Mouse (Mus musculus) limb, embryonic 14.5 days (tissue): ENCODE measurements at regions not wholly inside any gene's neighbourhood (a gene's known extent, or its start where the extent isn't known, plus 50 kb on each side); places are given as distances from the start of the nearest gene placed in this dataset.
A peak's percentile ranks its signal among the peaks of the same experiment; 100 is the strongest.

Source experiments
- ATAC-seq: fragments of 200-750 bp; cut with Nextera tagmentation; 2 replicates; pipeline ENCODE4 v1.8.0; 2017; ENCODE audit warnings: low read depth, moderate number of reproducible peaks, moderate TSS enrichment; ENCODE audit not compliant: low FRiP score
- DNase-seq: peaks from one replicate; pipeline ENCODE4 v3.0.0-alpha.2; 2015; ENCODE audit warnings: low spot score
- H3K27ac ChIP-seq: fragments of 300-500 bp; sonication (generic); replicated peaks from 2 replicates; pipeline ENCODE4 v1.5.1; 2014; ENCODE audit warnings: low read depth, mild to moderate bottlenecking, low read length, moderate library complexity, mixed read lengths
- H3K27me3 ChIP-seq: fragments of 300-500 bp; sonication (generic); 2 replicates; pipeline ENCODE4 v1.6.1; 2014; ENCODE audit warnings: low read length, mixed read lengths; ENCODE audit not compliant: control insufficient read depth, insufficient read depth
- H3K36me3 ChIP-seq: fragments of 300-500 bp; sonication (generic); 2 replicates; pipeline ENCODE4 v1.6.1; 2014; ENCODE audit warnings: mild to moderate bottlenecking, low read length, moderate library complexity, mixed read lengths; ENCODE audit not compliant: control insufficient read depth, insufficient read depth
- H3K4me1 ChIP-seq: fragments of 300-500 bp; sonication (generic); 2 replicates; pipeline ENCODE4 v1.6.1; 2014; ENCODE audit warnings: antibody characterized with exemption, low read length, mixed read lengths; ENCODE audit not compliant: control insufficient read depth, insufficient read depth
- H3K4me2 ChIP-seq: fragments of 300-500 bp; sonication (generic); replicated peaks from 2 replicates; pipeline ENCODE4 v1.6.1; 2014; ENCODE audit warnings: low read depth, mild to moderate bottlenecking, low read length, moderate library complexity; ENCODE audit not compliant: severe bottlenecking
- H3K4me3 ChIP-seq: fragments of 300-500 bp; sonication (generic); replicated peaks from 2 replicates; pipeline ENCODE4 v1.5.1; 2014; ENCODE audit warnings: low read length
- H3K9ac ChIP-seq: fragments of 300-500 bp; sonication (generic); 2 replicates; pipeline ENCODE4 v1.6.1; 2014; ENCODE audit warnings: mild to moderate bottlenecking, low read depth, low read length, moderate library complexity; ENCODE audit not compliant: severe bottlenecking
- H3K9me3 ChIP-seq: fragments of 300-500 bp; sonication (generic); 2 replicates; pipeline ENCODE4 v1.6.1; 2016; ENCODE audit warnings: low read length; ENCODE audit not compliant: control insufficient read depth
- POLR2A ChIP-seq: fragments of 200-500 bp; IDR thresholded peaks from 2 replicates; pipeline ENCODE4 v1.8.0; 2012; ENCODE audit warnings: inconsistent platforms, mild to moderate bottlenecking, moderate library complexity, borderline replicate concordance; ENCODE audit not compliant: insufficient read depth, insufficient read length; ENCODE audit errors: extremely low read depth
- WGBS: fragments of 180-500 bp; shearing (Covaris S2); extraction: QIAGEN DNeasy Blood & Tissue Kit; methylation state at CpG from one replicate; pipeline ENCODE4 v1.1.7; 2014; 5-methylcytosine and 5-hydroxymethylcytosine counted together

GRCm38 (mm10) chr2:21976831-21977230, 250.5 kb upstream of the Myo3a start:
- Histone ChIP-seq H3K27me3 (no peaks in the 10 kb centered on the region), H3K27ac (no peak overlapping the region), H3K9ac (no peak overlapping the region), H3K9me3 (no peaks in the 10 kb centered on the region), H3K4me1 (no peaks in the 10 kb centered on the region), H3K4me3 (no peak overlapping the region), H3K4me2 (no peak overlapping the region), H3K36me3 (no peaks in the 10 kb centered on the region)
- DNase-seq = no peak
- WGBS = 77% methylated on average over 2 of the region's 2 CpGs
- ATAC-seq = no peak
- no peak for TF ChIP-seq POLR2A

- no peak overlapping the region for H3K9ac ChIP-seq
- no peaks in the 10 kb centered on the region for H3K27me3 ChIP-seq
- H3K36me3 ChIP-seq = no peaks in the 10 kb centered on the region
- no peak overlapping the region for H3K4me2 ChIP-seq
- DNase-seq (no peak), ATAC-seq (0 out of 2 replicates have a peak, but pooled peaks have one; percentile 53)
- H3K27ac ChIP-seq = no peak overlapping the region
- H3K9me3 ChIP-seq = no peaks in the 10 kb centered on the region
- no peaks in the 10 kb centered on the region for H3K4me1 ChIP-seq
- H3K4me3 ChIP-seq = no peak overlapping the region
- 49% methylated on average over 9 of the region's 9 CpGs for WGBS
- TF ChIP-seq POLR2A = no peak
Observed at GRCm38 (mm10) chr2:21980177-21980576, 247.1 kb upstream of the Myo3a start.

GRCm38 (mm10) chr2:22024438-22024837, 202.9 kb upstream of the Myo3a start:
- 80% methylated on average over 2 of the region's 2 CpGs for WGBS

GRCm38 (mm10) chr2:22026794-22027193, 200.5 kb upstream of the Myo3a start:
- Histone ChIP-seq H3K4me3 (no peak overlapping the region), H3K9ac (no peak overlapping the region), H3K4me2 (no peak overlapping the region), H3K36me3 (no peaks in the 10 kb centered on the region), H3K9me3 (no peaks in the 10 kb centered on the region), H3K4me1 (no peaks in the 10 kb centered on the region), H3K27ac (no peak overlapping the region), H3K27me3 (no peaks in the 10 kb centered on the region)
- ATAC-seq = no peak
- no peak for TF ChIP-seq POLR2A
- no peak for DNase-seq
- WGBS = 86% methylated on average over 1 of the region's 1 CpGs

More at GRCm38 (mm10) chr2:22024438-22024837, 202.9 kb upstream of the Myo3a start:
- no peak for TF ChIP-seq POLR2A
- Histone ChIP-seq H3K27ac (no peak overlapping the region), H3K9me3 (no peaks in the 10 kb centered on the region), H3K36me3 (no peaks in the 10 kb centered on the region), H3K4me3 (no peak overlapping the region), H3K9ac (no peak overlapping the region), H3K4me2 (no peak overlapping the region), H3K27me3 (no peaks in the 10 kb centered on the region), H3K4me1 (no peaks in the 10 kb centered on the region)
- DNase-seq (no peak), ATAC-seq (no peak)

- Histone ChIP-seq H3K27me3 (no peaks in the 10 kb centered on the region), H3K9me3 (no peaks in the 10 kb centered on the region), H3K4me2 (no peak overlapping the region), H3K27ac (no peak overlapping the region), H3K4me3 (no peak overlapping the region), H3K4me1 (no peaks in the 10 kb centered on the region), H3K36me3 (no peaks in the 10 kb centered on the region), H3K9ac (no peak overlapping the region)
- ATAC-seq = no peak
- 71% methylated on average over 1 of the region's 1 CpGs for WGBS
- DNase-seq = no peak
- TF ChIP-seq POLR2A = no peak
Observed at GRCm38 (mm10) chr2:22028569-22028968, 198.7 kb upstream of the Myo3a start.
